Mouse (Mus musculus) CH12F3 (cell line): ENCODE results near the gene Gm28053.

ENCODE experiments used
- in situ Hi-C: fragments of 300-500 bp; cut with MboI; formaldehyde crosslinking; loops from 2 replicates; pipeline ENCODE4 v1.14.3; 2020; ENCODE audit warnings: low sequenced_read_pairs

The Gm28053 gene

DNA sequence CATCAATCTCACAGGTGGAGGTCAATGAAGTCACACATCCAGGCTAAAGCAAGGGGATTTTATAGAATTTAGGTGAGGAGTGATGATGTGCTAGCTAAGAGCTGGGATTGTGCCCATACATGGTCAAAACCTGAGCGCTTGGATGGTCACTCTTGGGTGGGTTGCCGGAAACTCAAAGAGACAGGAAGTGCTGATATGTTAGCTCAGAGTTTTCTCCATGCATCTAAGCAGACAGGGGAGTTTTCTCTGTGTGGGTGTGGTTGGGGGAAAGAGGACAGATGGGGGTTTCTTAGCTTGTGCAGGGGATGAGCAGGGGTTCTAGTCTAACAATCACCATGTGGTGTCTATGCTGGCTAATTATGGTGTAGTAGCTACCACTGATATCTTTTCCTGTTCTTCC is 29.1 kb upstream of the Gm28053 start:
- in situ Hi-C loops: no loop called here

DNA sequence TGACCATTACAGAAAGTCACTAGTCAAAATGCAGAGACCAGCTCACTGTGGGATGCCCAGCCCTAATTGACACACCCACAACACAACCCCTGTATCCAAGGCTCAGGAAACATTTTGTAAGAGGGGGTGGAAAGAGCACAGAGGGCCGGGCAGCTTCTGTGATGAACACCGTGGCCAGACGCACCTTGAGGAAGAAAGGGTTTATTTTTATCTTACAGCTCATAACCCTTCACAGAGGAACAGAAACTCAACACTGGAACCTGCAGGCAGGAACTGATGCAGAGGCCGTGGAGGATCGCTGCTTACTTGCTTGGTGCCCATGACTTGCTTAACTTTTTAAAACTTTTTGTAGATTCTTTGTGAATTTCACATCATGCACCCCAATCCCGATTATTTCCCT is 25.4 kb upstream of the Gm28053 start:
- in situ Hi-C loops: no loop called here

DNA sequence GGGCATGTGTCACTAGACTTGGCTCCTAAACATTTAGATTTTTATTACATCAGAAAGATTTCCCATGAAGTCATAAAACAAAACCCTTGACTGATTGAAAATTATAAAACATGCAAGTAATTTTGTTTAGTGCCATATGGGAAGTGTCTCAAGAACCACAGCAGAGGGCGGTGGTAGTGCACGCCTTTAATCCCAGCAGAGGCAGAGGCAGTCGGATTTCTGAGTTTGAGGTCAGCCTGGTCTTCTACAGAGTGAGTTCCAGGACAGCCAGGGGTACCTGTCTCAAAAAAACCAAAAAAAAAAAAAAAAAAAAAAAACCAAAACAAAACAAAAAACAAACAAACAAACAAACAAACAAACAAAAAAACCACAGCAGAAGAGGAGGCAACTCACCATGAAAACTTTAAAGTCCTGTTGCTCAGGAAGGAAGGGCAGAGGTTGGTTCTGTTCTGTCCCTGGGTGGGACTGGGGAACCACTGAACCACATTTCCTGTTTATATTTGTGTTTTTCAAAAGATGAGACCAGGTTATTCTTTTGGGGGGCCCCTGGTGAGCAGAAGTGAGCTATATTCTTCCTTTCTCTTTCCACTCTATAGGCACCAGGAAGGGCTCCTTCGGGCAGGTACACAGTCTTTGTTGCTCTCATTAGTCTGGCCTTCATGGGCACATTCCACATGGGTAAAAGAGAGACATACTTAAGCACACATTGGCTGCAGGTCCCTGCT is 21.4 kb upstream of the Gm28053 start:
- in situ Hi-C loops: no loop called here

DNA sequence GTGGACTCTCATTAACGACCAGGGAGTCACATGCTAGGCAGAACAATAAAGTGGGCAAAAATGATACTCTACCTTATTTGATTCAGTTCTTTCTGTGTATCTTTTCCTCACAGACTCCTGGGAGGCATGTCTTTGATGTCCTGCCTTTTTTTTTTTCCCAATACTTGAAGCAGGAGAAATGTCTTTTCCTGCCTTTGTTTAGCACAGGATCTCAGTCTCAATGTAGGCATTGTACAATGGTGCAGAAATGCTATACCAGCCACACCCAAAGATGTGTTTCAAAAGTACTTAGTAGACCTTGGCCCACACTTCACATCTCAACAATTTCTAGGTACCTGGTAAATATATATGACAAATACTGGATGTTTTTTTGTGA is 20.9 kb upstream of the Gm28053 start:
- in situ Hi-C loops: no loop called here

DNA sequence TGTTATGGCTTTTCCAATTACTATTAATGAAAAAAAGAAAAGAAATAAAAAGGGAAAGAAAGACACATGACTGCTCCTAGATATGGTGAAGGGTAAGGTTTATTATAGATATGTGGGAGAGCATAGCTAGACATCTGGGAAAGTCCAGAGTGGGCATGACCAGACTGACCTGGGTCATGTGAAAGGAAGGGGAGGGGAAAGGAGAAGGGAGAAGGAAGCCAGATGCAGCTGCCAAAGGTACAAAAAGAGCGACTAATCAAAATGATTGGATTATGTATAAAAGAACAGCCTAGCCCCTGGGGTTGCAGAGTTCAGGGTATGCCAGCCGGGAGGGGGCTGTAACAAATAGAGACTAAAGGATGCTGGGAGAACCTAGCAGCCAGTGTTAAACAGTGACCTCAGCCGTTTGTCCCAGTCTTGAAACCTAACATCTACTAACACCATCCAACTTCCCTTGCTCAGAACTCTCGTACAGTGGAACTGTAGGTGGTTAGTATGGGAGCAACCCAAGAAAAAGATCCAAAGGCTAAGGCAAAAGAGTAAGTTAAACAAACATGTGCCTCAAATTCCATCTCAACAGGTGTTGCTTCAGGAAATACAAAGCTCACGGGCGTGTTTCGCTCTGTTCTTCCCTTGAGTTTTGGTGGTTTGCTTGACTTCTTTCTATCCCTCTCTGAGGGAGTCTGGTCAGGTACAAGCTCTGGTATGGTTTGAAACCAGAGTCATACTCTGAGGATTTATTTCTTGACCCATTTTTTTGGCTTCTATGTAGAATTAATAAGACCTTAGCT is 20.1 kb upstream of the Gm28053 start:
- in situ Hi-C loops: no loop called here

DNA sequence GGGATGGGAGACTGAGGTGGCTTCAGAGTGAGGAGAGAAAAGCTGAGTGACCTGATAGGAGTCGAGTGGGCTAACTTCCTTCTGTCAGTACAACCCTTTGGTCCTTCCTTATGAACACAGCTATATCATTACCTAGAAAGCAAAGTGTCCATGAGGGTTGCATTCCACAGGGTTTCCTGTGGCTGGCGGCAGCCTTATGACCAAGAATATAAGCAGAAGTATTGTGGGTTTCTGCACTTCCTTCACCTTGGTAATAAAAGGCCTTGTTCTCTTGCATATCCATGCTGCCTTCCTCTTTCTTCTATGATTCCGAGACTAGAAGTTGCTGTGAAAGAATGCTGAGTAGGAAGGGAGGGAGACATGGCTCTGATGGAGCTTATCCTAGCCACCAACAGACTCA is 19.5 kb upstream of the Gm28053 start:
- in situ Hi-C loops: no loop called here

DNA sequence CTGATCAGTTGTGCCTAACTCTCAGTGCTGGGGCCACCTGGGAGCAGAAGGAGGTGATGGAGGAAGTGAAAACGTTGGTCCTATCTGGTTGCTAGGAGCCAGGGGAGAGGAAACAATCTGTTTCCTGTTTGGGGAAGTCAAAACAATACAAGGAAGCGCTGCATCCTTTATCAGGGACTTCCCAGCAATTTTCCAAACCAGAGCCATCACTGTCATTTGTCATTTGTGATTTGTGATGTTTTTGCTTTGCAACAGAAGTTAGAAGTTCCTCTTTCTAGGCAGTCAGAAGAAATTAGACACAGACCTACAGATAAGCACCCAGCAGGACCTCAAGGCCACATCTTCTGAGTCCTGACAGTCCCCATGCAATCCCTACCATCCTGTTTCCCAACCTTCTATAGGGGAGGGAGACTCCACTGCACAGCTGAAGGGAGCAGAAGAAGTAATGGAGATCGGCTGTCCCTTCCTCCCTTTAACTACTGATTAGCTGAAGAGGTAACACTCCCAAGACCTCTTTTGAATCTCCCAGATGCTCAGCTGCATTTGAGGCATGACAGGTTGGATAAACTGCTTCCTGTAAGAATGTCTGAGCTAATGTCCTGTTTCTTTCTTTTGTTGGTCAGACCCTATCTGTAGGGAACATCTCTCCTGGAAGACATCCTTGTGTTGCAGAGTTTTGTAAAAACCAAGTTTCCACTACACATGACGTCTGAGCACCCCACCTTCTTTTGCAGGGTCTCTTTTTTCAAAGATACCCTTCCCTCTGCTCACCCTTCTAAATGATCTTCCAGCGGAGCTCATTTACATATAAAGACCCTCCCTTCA is 17.9 kb upstream of the Gm28053 start:
- in situ Hi-C loops: no loop called here

DNA sequence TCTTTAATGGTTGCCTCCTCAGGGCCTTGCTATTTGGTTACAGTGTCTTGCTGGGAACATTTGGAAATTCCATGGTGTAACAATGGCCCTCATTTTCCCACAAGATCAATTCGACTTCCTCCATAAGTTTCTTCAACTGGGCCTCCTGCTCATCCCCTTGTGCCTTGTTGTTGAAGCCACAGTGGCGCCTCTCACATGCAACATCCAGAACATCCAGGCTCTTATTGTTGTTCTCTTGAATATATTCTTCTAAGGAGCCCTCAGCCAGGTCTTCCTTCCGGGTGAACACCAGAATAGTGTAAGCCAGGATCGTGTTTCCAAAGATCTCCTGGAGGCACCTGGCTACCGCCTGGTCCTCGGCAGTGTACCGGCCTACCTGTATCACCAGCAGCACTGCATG is 16.3 kb upstream of the Gm28053 start:
- in situ Hi-C loops: no loop called here

DNA sequence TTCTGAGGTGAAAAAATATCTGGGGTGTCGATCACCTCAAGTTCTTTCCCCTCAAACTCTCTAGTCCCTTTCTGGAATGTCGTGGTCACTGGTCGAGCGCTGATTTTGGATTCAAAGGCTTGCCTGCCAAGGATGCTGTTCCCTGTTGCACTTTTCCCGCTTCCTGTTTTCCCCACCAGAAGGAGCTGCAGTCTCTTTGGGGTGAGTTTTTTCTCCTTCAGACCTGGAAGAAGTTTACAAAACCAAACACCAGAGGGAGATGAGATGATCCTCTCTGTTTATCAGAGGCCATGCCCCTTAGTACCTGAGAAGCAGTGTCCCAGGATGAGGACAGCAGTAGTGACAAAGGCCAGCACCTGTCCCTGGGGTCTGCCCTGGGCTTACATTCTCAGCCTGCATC is 15.8 kb upstream of the Gm28053 start:
- in situ Hi-C loops: no loop called here

DNA sequence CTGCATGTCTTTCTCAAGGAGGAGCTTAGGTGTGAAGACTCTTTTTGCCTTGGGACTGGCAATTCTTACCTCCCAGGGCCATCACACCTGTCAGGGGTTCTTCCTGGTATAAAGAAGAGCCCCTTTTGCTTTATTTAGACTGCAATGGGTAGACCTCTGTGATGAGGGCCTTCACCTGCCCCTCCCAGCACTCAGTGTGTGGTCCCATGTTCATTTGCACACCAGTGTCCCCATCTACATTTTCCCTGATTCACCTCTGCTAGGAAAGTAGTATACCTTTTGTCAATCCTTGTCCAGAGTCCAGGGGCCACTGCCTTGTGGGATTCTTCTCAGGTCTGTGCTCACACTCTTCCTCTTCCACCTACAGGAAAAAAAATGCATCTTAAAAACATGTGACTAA is 14.3 kb upstream of the Gm28053 start:
- in situ Hi-C loops: no loop called here

DNA sequence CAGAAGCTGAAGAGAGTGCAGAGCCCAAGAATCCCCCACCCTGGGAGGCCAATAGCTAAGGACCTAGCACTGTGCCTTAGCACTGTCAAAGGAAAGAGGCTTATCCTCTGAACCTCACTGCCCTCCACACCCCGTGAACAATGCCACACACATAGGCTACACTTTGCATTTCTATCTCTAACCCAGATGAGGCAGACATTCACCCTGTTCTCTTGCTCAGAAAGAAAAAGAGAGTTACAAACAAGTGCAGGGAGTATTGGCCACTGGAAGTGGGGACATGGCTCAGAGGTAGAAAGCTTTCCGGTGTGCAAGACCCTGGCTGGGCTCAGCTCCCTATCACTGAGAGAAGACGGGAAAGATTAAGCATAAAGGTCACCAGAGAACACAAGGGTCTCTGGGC is 12.3 kb upstream of the Gm28053 start:
- in situ Hi-C loops: no loop called here

DNA sequence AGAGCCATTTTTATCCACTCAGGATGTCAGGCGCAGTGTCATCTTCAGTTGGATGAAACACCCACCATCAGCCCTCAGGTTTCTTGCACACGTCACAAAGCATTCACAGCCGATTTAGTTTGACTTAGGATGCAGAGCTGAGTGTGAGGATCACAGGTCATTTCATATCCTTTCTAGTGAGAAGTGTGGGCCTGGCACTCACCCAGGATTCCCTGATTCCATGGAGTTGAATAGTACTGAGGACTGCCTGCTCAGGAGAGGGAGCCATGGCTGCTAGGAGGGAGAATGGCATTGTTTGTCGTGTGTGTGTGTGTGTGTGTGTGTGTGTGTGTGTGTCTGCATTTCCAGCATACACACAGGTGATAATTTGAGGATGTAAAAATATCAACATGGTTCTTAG is 1.9 kb downstream of the Gm28053 start:
- in situ Hi-C loops: no loop called here

DNA sequence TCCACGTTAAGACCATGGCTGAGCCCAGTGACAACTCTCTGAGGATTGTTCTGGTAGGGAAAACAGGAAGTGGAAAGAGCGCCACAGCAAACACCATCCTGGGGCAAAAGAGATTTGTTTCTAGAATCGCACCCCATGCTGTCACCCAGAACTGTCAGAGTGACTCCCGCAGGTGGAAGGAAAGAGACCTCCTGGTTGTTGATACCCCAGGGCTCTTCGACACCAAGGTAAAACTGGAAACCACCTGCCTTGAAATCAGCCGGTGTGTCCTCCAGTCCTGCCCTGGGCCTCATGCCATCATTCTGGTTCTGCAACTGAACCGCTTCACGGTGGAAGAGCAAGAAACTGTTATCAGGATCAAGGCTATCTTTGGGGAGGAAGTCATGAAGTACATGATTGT is 5.1 kb downstream of the Gm28053 start:
- in situ Hi-C loops: no loop called here

DNA sequence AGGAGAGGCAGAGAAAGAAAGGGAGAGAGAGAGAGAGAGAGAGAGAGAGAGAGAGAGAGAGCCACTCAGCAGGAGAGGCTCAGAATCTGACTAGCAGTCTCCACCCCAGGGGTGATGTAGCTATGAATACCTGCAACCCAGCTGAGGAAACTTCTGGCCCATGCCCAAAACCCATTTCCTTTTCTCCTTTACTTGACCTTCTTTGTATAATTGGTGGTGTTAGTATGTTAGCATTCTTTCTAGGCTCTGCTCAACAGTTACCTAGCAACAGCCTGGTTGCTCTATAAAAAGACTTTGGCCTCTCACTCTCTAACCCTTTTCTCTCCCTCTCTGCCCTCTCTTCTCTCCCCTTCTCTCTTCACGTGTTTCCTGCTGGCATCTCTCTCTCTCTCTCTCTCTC is 7.1 kb downstream of the Gm28053 start:
- in situ Hi-C loops: no loop called here

DNA sequence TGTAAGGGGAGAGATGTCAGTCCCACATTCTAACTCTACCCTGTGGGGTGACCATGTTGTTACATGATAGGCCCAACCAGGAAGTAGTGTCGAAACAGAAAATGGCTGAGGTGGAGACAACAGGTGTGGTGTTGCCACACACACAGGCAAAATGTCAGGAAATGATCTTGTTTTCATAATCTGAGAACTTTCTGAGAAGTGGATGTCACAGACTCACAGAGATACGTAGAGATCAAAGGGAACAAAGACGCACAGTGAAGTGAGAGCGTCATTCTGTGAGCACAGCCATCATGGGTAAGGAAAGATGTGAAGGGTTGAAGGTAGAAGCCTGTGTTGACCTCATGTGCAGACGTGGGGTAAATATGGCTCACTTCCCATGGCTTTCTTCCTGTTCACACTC is 9.4 kb downstream of the Gm28053 start:
- in situ Hi-C loops: no loop called here

DNA sequence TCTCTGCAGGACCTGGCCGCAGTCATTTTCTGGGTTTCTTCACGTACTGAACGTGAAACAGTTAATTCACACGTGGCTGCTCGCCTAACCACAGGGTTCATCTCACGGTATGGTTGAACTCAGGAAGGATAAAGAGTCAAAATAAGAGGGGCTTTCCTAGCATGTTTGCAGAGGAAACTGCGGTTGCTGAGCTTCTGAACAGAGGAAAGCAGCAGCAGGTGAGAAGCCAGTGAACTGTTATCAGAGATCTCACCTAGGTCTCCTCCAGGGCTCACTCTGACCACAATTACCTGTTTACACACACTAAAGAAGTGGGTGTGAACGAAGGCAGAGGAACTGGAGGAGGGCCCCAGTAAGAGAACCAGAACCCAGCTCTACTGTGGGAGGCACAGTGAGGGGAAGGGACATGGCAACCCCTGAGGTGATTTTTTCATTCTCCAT is 14.5 kb downstream of the Gm28053 start:
- in situ Hi-C loops: no loop called here

DNA sequence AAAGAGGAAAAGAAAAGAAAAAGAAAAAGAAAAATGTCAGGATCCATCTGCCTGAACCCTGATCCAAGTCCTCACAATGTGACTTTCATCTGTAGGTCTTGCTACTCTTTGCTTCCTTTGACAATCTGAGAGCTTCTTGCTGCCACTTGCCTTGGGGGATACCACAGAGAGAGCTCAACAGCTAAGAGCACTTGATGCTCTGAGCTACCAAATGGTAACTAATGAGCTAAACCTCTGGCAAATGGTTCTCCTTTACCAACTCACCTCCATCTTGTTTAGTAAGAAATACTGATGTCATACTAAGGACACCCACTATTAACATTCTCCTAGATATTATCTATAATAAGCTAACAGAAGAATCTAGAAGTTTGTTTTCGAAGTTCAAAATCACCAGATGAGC is 15.3 kb downstream of the Gm28053 start:
- in situ Hi-C loops: no loop called here

DNA sequence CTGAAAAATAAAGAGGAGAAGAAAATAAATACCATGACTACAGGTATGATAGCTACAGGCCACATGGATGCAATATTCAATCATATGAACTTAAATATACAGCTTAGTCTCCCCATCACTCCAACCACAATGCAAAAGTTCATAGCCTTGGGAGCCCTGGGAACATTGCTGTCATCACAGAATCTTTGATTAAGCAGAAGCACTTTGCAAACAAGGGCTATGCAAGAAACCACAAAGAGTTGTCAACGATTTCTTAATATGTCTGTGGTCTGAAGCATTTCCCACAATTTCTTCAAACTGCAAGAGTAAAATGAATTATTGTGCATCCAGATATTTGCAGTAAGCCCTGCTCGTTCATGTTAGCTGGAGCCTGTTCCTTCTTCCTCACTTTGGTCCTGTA is 18.6 kb downstream of the Gm28053 start:
- in situ Hi-C loops: no loop called here

DNA sequence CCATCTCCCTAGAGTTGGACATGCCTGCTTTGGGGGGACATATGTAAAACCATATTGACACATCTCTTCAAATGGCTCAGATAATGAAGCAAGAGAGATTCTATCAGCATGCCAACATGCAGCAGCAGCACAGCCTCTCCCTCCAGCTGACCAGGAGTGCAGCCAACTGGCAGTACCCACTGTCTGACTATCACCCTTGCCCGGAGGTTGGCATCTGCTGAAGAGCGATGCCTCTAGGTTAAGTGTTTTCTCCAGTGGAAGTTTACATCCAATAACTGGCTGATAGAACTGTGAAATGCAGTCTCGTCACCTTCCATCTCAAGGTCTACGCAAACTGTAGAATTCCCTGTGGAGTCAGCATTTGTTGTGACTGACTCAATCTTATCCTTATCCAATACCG is 19.3 kb downstream of the Gm28053 start:
- in situ Hi-C loops: no loop called here

DNA sequence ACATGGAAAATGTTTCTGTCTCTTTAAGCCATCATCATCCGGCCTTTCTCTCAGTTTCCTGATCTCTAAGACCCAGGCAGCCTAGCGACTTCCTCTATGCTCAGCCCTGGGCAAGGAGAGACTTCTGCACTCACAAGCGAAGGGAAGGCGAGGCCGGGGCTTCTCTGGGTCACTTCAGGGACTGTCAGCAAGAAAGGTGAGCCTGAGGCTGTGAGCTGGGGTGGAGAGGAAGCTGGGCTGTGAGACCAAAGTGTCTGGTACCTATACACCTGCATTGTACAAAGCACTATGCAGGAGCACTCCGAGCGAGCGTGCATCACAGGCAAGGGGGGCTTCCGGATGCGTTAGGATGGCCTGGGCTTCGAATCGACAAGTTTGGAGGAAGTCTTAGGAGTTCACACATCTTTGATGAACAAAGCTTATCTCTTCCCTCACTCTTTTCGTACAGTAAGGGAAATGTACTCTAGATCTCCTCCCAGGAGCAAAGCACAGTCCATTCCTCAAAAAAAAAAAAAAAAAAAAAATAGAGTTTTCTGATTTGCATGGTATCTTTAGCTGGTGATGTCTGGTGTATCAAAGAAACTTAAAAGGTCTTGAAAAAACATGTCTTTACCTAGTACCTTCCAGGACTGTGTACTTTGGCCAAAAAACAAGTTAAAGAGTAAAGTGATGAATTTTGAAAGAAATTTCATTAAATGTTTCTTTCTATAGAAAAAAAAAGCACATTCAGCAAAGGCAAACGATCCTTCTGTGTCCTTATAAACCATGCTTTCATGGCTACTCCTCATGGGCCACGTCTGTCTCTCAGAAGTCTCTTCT is 20.8 kb downstream of the Gm28053 start, which contains the start of gene Gimap1:
Gene Gimap1, plus strand, starts transcription at position 94 of the 819 bp plus-strand sequence.
- in situ Hi-C loops: no loop called here

DNA sequence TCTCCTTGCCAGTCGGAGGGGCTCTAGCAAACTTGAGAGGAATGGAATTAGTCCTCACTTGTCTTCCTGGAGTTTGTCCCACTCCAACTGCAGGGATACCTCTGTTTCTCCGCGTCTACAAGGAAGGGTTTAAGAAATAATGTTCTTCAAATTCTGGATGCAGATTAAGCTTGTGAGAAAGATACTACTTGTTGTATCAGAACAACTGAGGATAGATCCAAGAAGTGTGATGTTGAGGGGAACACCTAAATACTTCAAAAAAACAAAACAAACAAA is 21.3 kb downstream of the Gm28053 start:
- in situ Hi-C loops: no loop called here
